Mouse (Mus musculus) kidney, adult 2 months (tissue): Measurements from ENCODE around the gene Wdr46. TPM values are rescaled to one million over a fixed set of nuclear protein-coding genes. Genes with fewer than 3 reads are reported as not detected.

Source experiments
- DNase-seq: peaks from one replicate; pipeline ENCODE4 v3.0.0; 2021
- H3K27ac ChIP-seq: fragments of 200-500 bp; 2 replicates; pipeline ENCODE4 v1.5.1; 2012; ENCODE audit warnings: low read depth, low read length, control low read depth, inconsistent platforms; ENCODE audit not compliant: insufficient read depth
- H3K27me3 ChIP-seq: fragments of 200-500 bp; replicated peaks from 2 replicates; pipeline ENCODE4 v1.6.1; 2012; ENCODE audit warnings: mild to moderate bottlenecking, moderate library complexity, low read length, inconsistent platforms; ENCODE audit not compliant: control insufficient read depth, insufficient read depth
- H3K36me3 ChIP-seq: fragments of 200-500 bp; 2 replicates; pipeline ENCODE4 v1.6.1; 2012; ENCODE audit warnings: mild to moderate bottlenecking, moderate library complexity, low read length, inconsistent platforms; ENCODE audit not compliant: control insufficient read depth, insufficient read depth
- H3K4me1 ChIP-seq: fragments of 200-500 bp; 2 replicates; pipeline ENCODE4 v1.6.1; 2011; ENCODE audit warnings: low read length; ENCODE audit not compliant: control insufficient read depth, insufficient read depth
- H3K4me3 ChIP-seq: fragments of 200-500 bp; 2 replicates; pipeline ENCODE4 v1.5.1; 2011; ENCODE audit warnings: mild to moderate bottlenecking, low read depth, low read length, control low read depth; ENCODE audit not compliant: insufficient read depth
- CTCF ChIP-seq: fragments of 200-500 bp; conservative IDR thresholded peaks from 2 replicates; pipeline ENCODE4 v1.5.1; 2011; ENCODE audit warnings: low read depth, mild to moderate bottlenecking, control low read depth, low read length, moderate library complexity, mixed read lengths; ENCODE audit not compliant: insufficient read depth, insufficient read length
- POLR2A ChIP-seq: fragments of 200-500 bp; IDR thresholded peaks from one replicate; pipeline ENCODE4 v1.6.1; 2011; ENCODE audit warnings: low read depth, low read length, control low read depth
- WGBS: fragments of 180-500 bp; shearing (Covaris S2); methylation state at CpG from one replicate; pipeline ENCODE4 v1.1.7; 2018; 5-methylcytosine and 5-hydroxymethylcytosine counted together
- polyA plus RNA-seq: library from polyadenylated mRNA; depleted of rRNA; stranded (reverse); fragments of >200 nt; gene quantifications from 2 replicates; pipeline ENCODE4 v1.2.3, GENCODE M21; 2012

The Wdr46 gene
- polyA plus RNA-seq, 1 experiment: 16.0 TPM

- Histone ChIP-seq H3K27ac (no peak overlapping the region), H3K36me3 (no peaks in the 10 kb centered on the region; the same call in none of the 2 replicates), H3K4me3 (no peak overlapping the region), H3K4me1 (no peaks in the 10 kb centered on the region), H3K27me3 (no peaks in the 10 kb centered on the region)
- WGBS: 89% methylated on average over 7 of the region's 7 CpGs
- no peak for TF ChIP-seq POLR2A
- TF ChIP-seq CTCF: no peak
- no peak for DNase-seq
These were observed 22.4 kb downstream of the Wdr46 start for GRCm38 (mm10) chr17:33962876-33963275.

- Histone ChIP-seq H3K36me3 (no peaks in the 10 kb centered on the region; the same call in 1 of the 2 replicates), H3K27me3 (no peaks in the 10 kb centered on the region), H3K27ac (no peak overlapping the region), H3K4me3 (no peak overlapping the region), H3K4me1 (no peaks in the 10 kb centered on the region; the same call in 1 of the 2 replicates)
- WGBS: 80% methylated on average over 17 of the region's 17 CpGs
- TF ChIP-seq POLR2A: no peak
- TF ChIP-seq CTCF: no peak
- no peak for DNase-seq
These were observed 24.8 kb downstream of the Wdr46 start for GRCm38 (mm10) chr17:33965082-33965845.

GRCm38 (mm10) chr17:33965846-33966550 lies 25.5 kb downstream of the Wdr46 start:
- H3K27me3 ChIP-seq: no peaks in the 10 kb centered on the region
- no peak for TF ChIP-seq POLR2A
- no peak for TF ChIP-seq CTCF
- no peaks in the 10 kb centered on the region; the same call in 1 of the 2 replicates for H3K4me1 ChIP-seq
- WGBS: 85% methylated on average over 16 of the region's 16 CpGs
- DNase-seq: no peak
- H3K4me3 ChIP-seq: no peak overlapping the region
- H3K36me3 ChIP-seq: no peaks in the 10 kb centered on the region
- no peak overlapping the region for H3K27ac ChIP-seq

- TF ChIP-seq POLR2A: no peak
- peak; percentile 92 for TF ChIP-seq CTCF
- H3K36me3 ChIP-seq: no peaks in the 10 kb centered on the region
- H3K4me1 ChIP-seq: no peaks in the 10 kb centered on the region; the same call in 1 of the 2 replicates
- DNase-seq: peak; percentile 89
- H3K27me3 ChIP-seq: no peaks in the 10 kb centered on the region
- 2% methylated on average over 9 of the region's 9 CpGs for WGBS
- H3K4me3 ChIP-seq: no peak overlapping the region
- H3K27ac ChIP-seq: no peak overlapping the region
These were observed 28.0 kb downstream of the Wdr46 start for GRCm38 (mm10) chr17:33968489-33968888.

GRCm38 (mm10) chr17:33968927-33969326 lies 28.5 kb downstream of the Wdr46 start:
- no peak overlapping the region for H3K27ac ChIP-seq
- H3K4me3 ChIP-seq: no peak overlapping the region
- WGBS: 29% methylated on average over 5 of the region's 5 CpGs
- no peaks in the 10 kb centered on the region for H3K27me3 ChIP-seq
- DNase-seq: peak; percentile 70
- no peaks in the 10 kb centered on the region; the same call in 1 of the 2 replicates for H3K4me1 ChIP-seq
- H3K36me3 ChIP-seq: no peaks in the 10 kb centered on the region
- TF ChIP-seq POLR2A: no peak
- TF ChIP-seq CTCF: no peak

GRCm38 (mm10) chr17:33969394-33969793 lies 28.9 kb downstream of the Wdr46 start:
- no peaks in the 10 kb centered on the region for H3K27me3 ChIP-seq
- no peak for DNase-seq
- WGBS: 77% methylated on average over 4 of the region's 4 CpGs
- no peaks in the 10 kb centered on the region; the same call in 1 of the 2 replicates for H3K4me1 ChIP-seq
- H3K27ac ChIP-seq: no peak overlapping the region
- TF ChIP-seq CTCF: 0 out of 2 replicates have a peak, but pooled peaks have one; percentile 26
- TF ChIP-seq POLR2A: no peak
- H3K4me3 ChIP-seq: no peak overlapping the region
- no peaks in the 10 kb centered on the region for H3K36me3 ChIP-seq

GRCm38 (mm10) chr17:33972691-33973090 lies 32.2 kb downstream of the Wdr46 start:
- Histone ChIP-seq H3K4me3 (no peak overlapping the region), H3K4me1 (no peaks in the 10 kb centered on the region; the same call in 1 of the 2 replicates), H3K36me3 (no peaks in the 10 kb centered on the region), H3K27me3 (no peaks in the 10 kb centered on the region), H3K27ac (no peak overlapping the region)
- WGBS: 7% methylated on average over 1 of the region's 1 CpGs
- DNase-seq: no peak
- TF ChIP-seq POLR2A (no peak), CTCF (no peak)
